Mouse (Mus musculus): ENCODE results near the gene S100a3.

S100a3 gene

GRCm38 (mm10) chr3:90560008-90560628, at the start of gene S100a3:
Gene S100a3, plus strand, starts transcription at chr3:90560578.
- DNase-seq = no peak

GRCm38 (mm10) chr3:90512276-90512675, 48.1 kb upstream of the S100a3 start:
- no peak for DNase-seq

GRCm38 (mm10) chr3:90512948-90513642, 47.3 kb upstream of the S100a3 start:
- no peak for DNase-seq

GRCm38 (mm10) chr3:90513796-90514590, 46.4 kb upstream of the S100a3 start, which contains the start of the genes S100a1 and S100a13:
Gene S100a1, minus strand, starts transcription at chr3:90514392.
Gene S100a13, plus strand, starts transcription at chr3:90514435.
- peak; percentile 83 to 85 for DNase-seq

- peak; percentile 81 to 83 for DNase-seq
Measured at GRCm38 (mm10) chr3:90514691-90515090, 45.7 kb upstream of the S100a3 start.

GRCm38 (mm10) chr3:90515242-90515641, 45.1 kb upstream of the S100a3 start:
- DNase-seq = peak; percentile 53 to 54

- DNase-seq = no peak
Measured at GRCm38 (mm10) chr3:90515789-90516188, 44.6 kb upstream of the S100a3 start.

GRCm38 (mm10) chr3:90517711-90518110, 42.7 kb upstream of the S100a3 start:
- no peak for DNase-seq

- DNase-seq = peak; percentile 57 to 63
Measured at GRCm38 (mm10) chr3:90525421-90525820, 35.0 kb upstream of the S100a3 start.

- no peak for DNase-seq
Measured at GRCm38 (mm10) chr3:90526076-90526475, 34.3 kb upstream of the S100a3 start.

- peak; percentile 73 to 86 for DNase-seq
Measured at GRCm38 (mm10) chr3:90526580-90526979, 33.8 kb upstream of the S100a3 start, which contains the start of gene S100a14. Gene S100a14, plus strand, starts transcription at chr3:90526856.

- no peak for DNase-seq
Measured at GRCm38 (mm10) chr3:90527291-90527873, 33.0 kb upstream of the S100a3 start.

- no peak for DNase-seq
Measured at GRCm38 (mm10) chr3:90531713-90532112, 28.7 kb upstream of the S100a3 start.

- no peak for DNase-seq
Measured at GRCm38 (mm10) chr3:90535446-90535845, 24.9 kb upstream of the S100a3 start.

- peak; percentile 78 to 85 for DNase-seq
Measured at GRCm38 (mm10) chr3:90537141-90537904, 23.1 kb upstream of the S100a3 start, which contains the start of gene S100a16. Gene S100a16, plus strand, starts transcription at chr3:90537254.

GRCm38 (mm10) chr3:90537905-90538296, 22.5 kb upstream of the S100a3 start:
- no peak for DNase-seq

GRCm38 (mm10) chr3:90540904-90541303, 19.5 kb upstream of the S100a3 start:
- DNase-seq = peak; percentile 59 to 73

- DNase-seq = no peak
Measured at GRCm38 (mm10) chr3:90549676-90550420, 10.5 kb upstream of the S100a3 start.

GRCm38 (mm10) chr3:90550421-90550790, 10.0 kb upstream of the S100a3 start:
- no peak for DNase-seq

GRCm38 (mm10) chr3:90552231-90552630, 8.1 kb upstream of the S100a3 start:
- no peak for DNase-seq

GRCm38 (mm10) chr3:90555954-90556353, 4.4 kb upstream of the S100a3 start:
- no peak for DNase-seq
